Mouse (Mus musculus) erythroblast, embryonic 14.5 days (primary cell): ENCODE results near the gene Lpp. TPM values are rescaled to one million over a fixed set of nuclear protein-coding genes. Genes with fewer than 3 reads are reported as not detected.

ENCODE experiments used
- H3K27me3 ChIP-seq: 2 replicates; pipeline ENCODE4 v1.6.1; 2012; ENCODE audit warnings: inconsistent platforms; ENCODE audit not compliant: control insufficient read depth
- H3K36me3 ChIP-seq: 2 replicates; pipeline ENCODE4 v1.6.1; 2012; ENCODE audit warnings: mild to moderate bottlenecking, inconsistent platforms; ENCODE audit not compliant: control insufficient read depth
- H3K4me1 ChIP-seq: 2 replicates; pipeline ENCODE4 v1.6.1; 2012; ENCODE audit warnings: inconsistent platforms; ENCODE audit not compliant: control insufficient read depth
- H3K4me3 ChIP-seq: replicated peaks from 2 replicates; pipeline ENCODE3; 2012; ENCODE audit warnings: moderate library complexity, mild to moderate bottlenecking, inconsistent platforms
- H3K9me3 ChIP-seq: 2 replicates; pipeline ENCODE4 v1.6.1; 2012; ENCODE audit warnings: low read length, inconsistent platforms, mixed read lengths; ENCODE audit not compliant: control insufficient read depth
- GATA1 ChIP-seq: IDR thresholded peaks from 2 replicates; pipeline ENCODE4 v1.6.1; 2012; ENCODE audit warnings: low read length, inconsistent platforms, mixed read lengths
- TAL1 ChIP-seq: IDR thresholded peaks from 3 replicates; pipeline ENCODE4 v1.6.1; 2012; ENCODE audit warnings: low read length, inconsistent platforms, mixed read lengths
- polyA plus RNA-seq: library from polyadenylated mRNA; stranded (reverse); fragments of >175 nt; gene quantifications from 2 replicates; pipeline ENCODE4 v1.2.3, GENCODE M21; 2012

Lpp gene
- polyA plus RNA-seq, 1 experiment = not detected

DNA sequence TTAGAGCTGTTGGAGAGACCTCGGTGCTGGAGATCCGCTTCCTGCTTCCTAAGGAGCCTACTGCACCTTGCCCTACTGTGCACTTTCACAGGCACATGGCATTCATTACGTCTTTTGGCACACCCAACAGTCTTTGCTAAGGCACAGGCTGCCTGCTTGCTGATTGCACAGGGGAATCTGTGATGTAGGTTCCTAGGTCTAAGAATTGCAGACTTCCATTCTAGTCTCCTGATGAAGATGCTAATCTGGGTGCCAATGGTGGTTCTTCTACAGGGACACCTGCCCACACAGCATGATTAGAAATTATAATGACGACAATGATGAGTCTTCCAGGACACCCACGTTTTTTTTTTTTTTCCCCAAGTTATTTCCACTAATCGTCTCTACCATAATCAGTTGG is 141.9 kb downstream of the Lpp start:
- H3K9me3 ChIP-seq = no peaks in the 10 kb centered on the region
- H3K36me3 ChIP-seq = no peaks in the 10 kb centered on the region
- no peaks in the 10 kb centered on the region for H3K4me1 ChIP-seq
- H3K27me3 ChIP-seq = no peaks in the 10 kb centered on the region
- no peak overlapping the region for H3K4me3 ChIP-seq
- TF ChIP-seq TAL1 (no peak), GATA1 (no peak)

DNA sequence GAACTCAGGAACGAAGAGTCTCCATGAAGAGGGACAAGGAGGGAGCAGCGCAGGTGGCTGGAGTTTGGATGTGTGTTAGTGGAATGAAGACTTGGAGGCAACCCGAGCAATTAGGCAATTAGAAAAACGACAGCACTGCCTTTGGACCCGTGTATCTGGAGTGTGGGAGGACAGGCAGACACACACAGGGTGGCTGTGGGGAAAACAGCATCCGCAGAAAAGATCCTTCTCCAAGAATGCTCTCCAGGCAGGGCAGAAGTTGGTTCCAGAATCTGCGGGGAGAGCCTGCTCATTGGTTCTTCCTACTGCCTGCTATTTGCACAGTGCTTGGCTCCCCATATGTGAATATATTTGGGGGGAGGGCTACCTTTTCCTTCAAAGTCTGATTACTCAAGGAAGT is 143.0 kb downstream of the Lpp start:
- H3K36me3 ChIP-seq = no peaks in the 10 kb centered on the region
- no peak overlapping the region for H3K4me3 ChIP-seq
- H3K9me3 ChIP-seq = no peaks in the 10 kb centered on the region
- TF ChIP-seq GATA1 = no peak
- no peak for TF ChIP-seq TAL1
- no peaks in the 10 kb centered on the region for H3K27me3 ChIP-seq
- no peaks in the 10 kb centered on the region for H3K4me1 ChIP-seq

DNA sequence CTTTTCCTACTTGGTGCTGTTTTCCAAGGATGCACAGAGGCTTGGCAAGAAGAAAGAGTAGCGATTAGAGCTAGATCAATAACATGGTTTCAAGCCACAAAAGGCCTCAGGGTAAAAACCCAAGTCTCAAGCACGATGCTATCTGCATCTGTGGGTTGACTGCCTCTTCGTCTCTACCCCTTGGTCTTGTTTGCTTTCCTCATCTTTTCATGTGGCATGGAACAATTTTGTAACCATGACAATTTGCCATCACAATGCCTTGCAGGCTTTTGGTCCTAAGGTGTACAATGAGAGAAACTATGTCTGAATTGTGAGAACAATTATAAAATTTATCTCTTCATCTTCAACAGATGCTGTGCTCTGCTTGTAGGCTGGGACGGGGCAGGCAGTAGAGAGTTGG is 145.7 kb downstream of the Lpp start:
- H3K27me3 ChIP-seq = no peaks in the 10 kb centered on the region

DNA sequence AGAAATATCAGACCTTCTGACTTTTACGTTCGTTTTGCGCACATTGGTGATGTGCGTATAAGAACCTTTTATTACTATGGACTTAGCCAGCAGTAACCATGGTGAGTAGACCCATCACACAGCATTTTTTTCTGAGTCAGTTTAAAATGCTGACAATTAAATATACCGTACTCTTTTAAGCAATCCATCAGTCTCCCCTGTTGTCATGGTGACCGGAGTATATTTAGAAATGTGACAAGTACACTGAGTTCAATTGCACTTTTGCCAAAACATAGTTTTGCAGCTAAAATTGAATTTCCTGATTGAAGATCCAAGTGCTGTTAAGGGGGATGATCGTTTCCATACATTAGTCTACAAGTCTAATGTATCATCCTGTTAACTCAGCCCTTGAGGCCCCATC is 149.6 kb downstream of the Lpp start:
- Histone ChIP-seq H3K4me1 (no peaks in the 10 kb centered on the region), H3K27me3 (no peaks in the 10 kb centered on the region), H3K9me3 (no peaks in the 10 kb centered on the region), H3K4me3 (no peak overlapping the region), H3K36me3 (no peaks in the 10 kb centered on the region)
- TF ChIP-seq GATA1 (no peak), TAL1 (no peak)

More for the DNA sequence above, 145.7 kb downstream of the Lpp start:
- TF ChIP-seq GATA1 (no peak), TAL1 (no peak)
- no peaks in the 10 kb centered on the region for H3K9me3 ChIP-seq
- no peaks in the 10 kb centered on the region for H3K36me3 ChIP-seq
- H3K4me1 ChIP-seq = no peaks in the 10 kb centered on the region
- H3K4me3 ChIP-seq = no peak overlapping the region

DNA sequence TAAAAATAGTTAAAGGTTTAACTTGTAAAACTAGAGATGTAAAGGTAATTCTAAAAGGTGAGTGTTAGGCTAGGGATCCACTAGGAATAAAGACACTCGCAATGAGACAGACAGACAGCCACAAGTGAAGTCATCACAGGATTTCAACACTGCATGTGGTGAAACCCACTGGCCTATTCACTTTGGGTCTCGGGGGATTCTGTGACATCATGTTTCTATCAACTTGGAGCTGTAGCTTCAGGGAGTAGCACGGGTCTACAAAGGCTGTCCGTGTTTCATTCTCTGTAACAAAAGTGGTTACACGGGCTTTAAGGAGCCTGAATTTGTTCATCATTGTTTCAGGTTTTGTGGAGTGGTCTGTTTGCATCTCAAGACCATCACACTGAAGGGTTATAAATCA is 152.1 kb downstream of the Lpp start:
- no peaks in the 10 kb centered on the region for H3K4me1 ChIP-seq
- TF ChIP-seq GATA1 = no peak
- H3K36me3 ChIP-seq = no peaks in the 10 kb centered on the region
- H3K27me3 ChIP-seq = no peaks in the 10 kb centered on the region
- H3K4me3 ChIP-seq = no peak overlapping the region
- H3K9me3 ChIP-seq = no peaks in the 10 kb centered on the region

DNA sequence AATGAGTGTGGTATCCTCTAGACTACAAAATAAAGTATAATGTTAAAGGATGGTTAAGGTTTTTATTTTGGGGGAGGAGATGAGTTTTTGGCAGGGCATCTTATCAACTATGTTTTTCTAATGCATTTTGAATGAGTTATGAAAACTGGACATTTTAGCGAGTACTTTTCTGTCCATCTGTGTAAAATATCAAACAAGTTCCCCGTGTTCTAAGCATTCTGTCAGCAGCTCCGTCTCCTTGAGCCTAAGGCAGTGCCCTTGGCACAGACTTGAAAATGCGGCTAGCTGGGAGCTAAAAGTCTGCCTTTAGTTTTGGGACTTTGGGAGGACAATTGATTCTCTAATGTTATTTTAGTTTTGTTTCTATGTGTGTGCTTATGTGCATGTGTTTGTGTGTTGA is 165.2 kb downstream of the Lpp start:
- Histone ChIP-seq H3K4me3 (no peak overlapping the region), H3K9me3 (no peaks in the 10 kb centered on the region), H3K4me1 (no peaks in the 10 kb centered on the region), H3K36me3 (no peaks in the 10 kb centered on the region), H3K27me3 (no peaks in the 10 kb centered on the region)
- TF ChIP-seq GATA1 (no peak), TAL1 (no peak)

DNA sequence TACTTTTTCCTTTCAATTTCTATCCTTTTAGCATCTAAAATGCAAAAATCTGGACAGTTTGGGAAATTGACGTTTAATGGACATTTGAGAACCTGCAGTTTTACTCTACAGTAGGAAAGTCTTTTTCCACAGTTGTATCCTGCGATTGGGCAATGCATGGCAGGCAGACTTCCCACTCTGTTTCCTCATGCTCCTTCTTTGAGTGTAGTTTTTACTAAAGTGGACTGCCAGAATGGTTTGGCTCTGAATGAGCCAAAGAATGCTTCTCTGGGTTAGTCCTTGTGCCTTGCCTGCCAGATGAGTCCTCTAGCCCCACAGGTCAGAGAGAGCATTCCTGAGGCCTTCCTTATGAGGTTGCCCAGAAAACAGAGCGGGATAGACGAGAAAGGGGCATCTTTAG is 166.5 kb downstream of the Lpp start:
- Histone ChIP-seq H3K4me3 (no peak overlapping the region), H3K9me3 (no peaks in the 10 kb centered on the region), H3K4me1 (no peaks in the 10 kb centered on the region), H3K36me3 (no peaks in the 10 kb centered on the region), H3K27me3 (no peaks in the 10 kb centered on the region)
- no peak for TF ChIP-seq GATA1
- TF ChIP-seq TAL1 = no peak

DNA sequence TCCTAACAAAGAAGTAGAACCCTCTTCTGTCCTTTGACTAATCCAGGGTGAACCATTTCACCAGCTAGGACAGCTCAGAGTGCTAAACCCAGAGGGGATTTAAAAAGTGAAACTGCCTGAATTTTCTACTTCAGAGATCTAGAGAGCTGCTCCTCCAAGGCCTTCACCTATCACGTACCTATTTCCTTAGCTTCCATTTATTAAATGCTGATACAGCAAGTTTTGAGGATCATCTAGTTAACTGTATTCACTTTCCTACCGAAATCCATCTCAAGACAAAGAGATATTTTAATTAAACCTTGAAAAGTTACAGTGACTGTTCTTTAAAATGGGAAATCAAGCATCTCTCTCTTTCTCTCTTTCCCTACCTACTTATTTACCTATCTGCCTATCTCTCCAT is 167.7 kb downstream of the Lpp start:
- Histone ChIP-seq H3K9me3 (no peaks in the 10 kb centered on the region), H3K4me3 (no peak overlapping the region), H3K27me3 (no peaks in the 10 kb centered on the region), H3K36me3 (no peaks in the 10 kb centered on the region), H3K4me1 (no peaks in the 10 kb centered on the region)
- TF ChIP-seq TAL1 = no peak
- TF ChIP-seq GATA1 = no peak

DNA sequence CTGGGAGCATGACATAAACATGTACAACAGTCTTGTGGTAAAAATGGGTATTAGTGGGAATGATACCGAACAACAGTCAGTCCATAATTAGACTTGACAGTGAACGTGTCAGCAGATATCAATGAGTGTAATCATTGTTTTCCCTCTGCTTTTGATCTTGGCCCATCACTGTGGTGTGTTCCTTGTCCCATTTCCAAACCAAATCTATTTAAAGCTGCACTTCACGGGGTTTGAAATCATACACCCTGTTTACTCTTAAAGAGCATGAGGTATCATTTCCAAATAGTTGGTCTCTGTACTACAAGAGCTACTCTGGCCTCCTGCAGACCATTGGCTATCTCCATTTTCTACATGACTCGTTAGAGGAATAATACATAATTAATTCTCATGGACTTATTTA is 168.3 kb downstream of the Lpp start:
- H3K27me3 ChIP-seq = no peaks in the 10 kb centered on the region
- no peaks in the 10 kb centered on the region for H3K9me3 ChIP-seq
- TF ChIP-seq GATA1 (no peak), TAL1 (no peak)
- H3K4me3 ChIP-seq = no peak overlapping the region
- H3K36me3 ChIP-seq = no peaks in the 10 kb centered on the region
- H3K4me1 ChIP-seq = no peaks in the 10 kb centered on the region

DNA sequence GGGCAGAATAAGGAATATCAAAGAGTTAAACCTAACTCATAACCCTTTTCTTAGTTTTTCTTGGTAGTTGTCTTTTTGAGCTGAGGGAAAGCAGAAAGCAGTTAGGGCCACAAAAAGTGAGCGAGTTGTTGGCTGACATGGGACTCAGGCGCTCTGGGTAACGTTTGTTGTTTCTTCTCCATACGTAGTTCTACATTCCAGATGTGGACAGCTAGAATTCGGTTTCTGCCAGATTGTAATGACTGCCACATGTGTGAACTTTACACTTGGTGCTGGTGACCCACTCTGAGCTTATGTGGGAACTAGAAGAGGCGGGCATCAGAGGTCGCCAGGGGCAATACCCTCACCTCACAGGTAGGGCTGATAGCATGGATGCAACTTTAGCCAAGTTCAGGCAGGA is 172.0 kb downstream of the Lpp start:
- H3K4me1 ChIP-seq = no peaks in the 10 kb centered on the region
- no peak overlapping the region for H3K4me3 ChIP-seq
- H3K9me3 ChIP-seq = no peaks in the 10 kb centered on the region
- H3K27me3 ChIP-seq = no peaks in the 10 kb centered on the region
- H3K36me3 ChIP-seq = no peaks in the 10 kb centered on the region
- TF ChIP-seq TAL1 (no peak), GATA1 (no peak)

DNA sequence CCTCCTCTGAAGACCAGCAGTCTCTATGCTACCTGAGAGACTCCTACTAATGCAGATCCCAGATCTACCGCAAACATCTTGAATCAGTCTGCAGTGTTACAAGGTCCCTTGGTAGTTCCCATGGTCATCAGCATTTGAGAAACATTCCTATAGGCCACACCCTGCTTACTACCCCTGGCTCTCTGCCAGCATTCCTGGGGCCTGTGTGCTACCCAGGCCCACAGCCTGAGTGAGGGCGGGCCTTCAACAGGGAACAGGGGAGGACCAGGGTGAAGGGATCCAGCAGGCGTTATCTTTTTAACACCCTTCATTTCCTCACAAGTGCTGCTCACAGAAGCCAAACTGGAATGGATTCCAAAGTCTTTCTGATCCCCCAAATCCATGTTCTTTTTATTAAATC is 173.0 kb downstream of the Lpp start:
- no peaks in the 10 kb centered on the region for H3K4me1 ChIP-seq
- no peaks in the 10 kb centered on the region for H3K36me3 ChIP-seq
- no peaks in the 10 kb centered on the region for H3K9me3 ChIP-seq
- TF ChIP-seq TAL1 = no peak
- no peak for TF ChIP-seq GATA1
- H3K4me3 ChIP-seq = no peak overlapping the region
- H3K27me3 ChIP-seq = no peaks in the 10 kb centered on the region
